Mouse (Mus musculus) Muller cell, postnatal 12 days (primary cell): ENCODE measurements around the gene Gm37419.
A peak's percentile ranks its signal among the peaks of the same experiment; 100 is the strongest.

Experiments
- DNase-seq: peaks from one replicate; pipeline ENCODE4 v3.0.0-alpha.2; 2015; ENCODE audit errors: inconsistent ontology term

Gene Gm37419

DNA sequence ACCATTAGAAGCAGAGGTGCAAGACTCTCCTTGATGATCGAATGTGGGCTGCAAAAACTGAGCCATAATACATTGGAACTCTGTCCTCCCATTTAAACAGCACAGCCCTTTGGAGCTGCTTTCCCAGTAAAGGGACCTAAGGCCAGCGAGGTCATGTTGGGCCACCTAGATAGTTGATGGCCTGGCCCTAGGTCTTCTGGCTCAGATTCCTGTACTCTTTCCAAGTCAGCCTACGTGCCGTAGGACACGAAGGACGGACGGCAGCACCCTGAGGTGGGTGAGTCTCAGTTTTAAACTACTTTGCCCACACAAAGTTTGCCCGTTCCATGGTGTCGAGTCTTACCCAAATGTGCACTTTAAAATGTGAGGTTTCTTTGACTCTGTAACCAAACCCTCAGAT lies 8.8 kb upstream of the Gm37419 start:
- DNase-seq = no peak

DNA sequence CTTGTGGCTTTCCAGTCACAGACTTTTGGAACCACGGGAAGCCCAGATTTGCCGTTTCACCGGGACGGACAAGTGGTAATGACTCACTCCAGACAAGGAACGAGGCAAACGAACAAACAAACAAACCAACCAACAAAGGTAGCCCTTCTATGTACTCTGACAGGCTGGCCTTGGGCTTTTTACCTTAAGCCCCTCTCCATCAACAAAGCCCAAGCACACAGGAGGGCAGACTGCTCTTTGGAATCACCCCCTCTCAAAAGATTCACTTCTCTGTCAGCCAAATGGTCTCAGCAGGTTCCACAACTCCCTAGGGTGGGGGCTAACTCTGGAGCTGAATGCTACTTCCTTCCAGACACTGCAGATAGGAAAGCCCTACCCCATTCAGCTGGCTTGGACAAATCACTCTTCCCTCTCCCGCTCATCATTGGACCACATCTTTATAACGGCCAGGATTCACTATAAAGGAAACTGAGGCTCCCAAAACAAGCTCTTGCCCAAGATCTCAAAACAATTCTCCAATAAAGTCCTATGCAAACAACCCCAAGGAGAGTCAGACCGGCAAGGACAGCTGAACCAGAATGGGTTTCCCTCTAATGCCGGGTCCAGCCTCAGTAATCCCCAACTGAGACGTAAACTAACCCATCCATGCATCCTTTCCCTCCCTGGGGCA lies 7.9 kb upstream of the Gm37419 start:
- peak; percentile 28 for DNase-seq

DNA sequence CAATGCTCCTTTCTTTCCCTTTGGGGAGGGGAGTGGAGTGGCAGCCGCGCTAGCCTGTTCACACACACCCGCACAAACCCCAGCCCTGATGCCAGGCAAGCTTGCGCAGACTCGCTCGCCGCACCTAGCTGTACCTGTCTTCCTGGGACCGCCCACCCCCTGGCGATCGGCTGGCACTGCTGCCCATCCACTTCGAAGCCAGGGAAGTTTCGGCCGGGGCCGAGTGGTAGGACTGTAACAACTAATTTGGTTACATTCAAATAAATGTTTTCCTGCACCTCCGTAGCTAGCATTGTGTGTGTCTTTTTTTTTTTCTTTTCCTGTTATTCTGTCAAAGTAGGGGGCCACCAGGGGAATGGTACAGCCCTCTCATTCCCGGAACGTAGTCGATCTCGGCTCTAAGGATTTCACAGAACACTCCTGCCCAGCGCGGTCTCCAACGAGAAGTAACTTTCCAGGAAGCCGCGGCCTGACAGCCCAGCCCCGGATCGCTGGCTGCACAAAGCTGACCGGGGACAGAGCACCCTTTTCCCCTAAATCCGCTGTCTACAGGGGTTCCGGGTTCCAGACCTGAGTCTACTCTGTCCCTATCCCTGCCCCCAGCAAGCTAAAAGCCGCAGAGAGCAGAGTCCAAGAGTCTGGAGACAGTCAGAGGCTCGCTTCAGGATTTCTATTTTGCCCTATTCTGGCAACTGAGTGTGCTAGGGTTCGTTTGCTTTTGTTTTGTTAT lies 7.1 kb upstream of the Gm37419 start:
- DNase-seq = peak; percentile 36

DNA sequence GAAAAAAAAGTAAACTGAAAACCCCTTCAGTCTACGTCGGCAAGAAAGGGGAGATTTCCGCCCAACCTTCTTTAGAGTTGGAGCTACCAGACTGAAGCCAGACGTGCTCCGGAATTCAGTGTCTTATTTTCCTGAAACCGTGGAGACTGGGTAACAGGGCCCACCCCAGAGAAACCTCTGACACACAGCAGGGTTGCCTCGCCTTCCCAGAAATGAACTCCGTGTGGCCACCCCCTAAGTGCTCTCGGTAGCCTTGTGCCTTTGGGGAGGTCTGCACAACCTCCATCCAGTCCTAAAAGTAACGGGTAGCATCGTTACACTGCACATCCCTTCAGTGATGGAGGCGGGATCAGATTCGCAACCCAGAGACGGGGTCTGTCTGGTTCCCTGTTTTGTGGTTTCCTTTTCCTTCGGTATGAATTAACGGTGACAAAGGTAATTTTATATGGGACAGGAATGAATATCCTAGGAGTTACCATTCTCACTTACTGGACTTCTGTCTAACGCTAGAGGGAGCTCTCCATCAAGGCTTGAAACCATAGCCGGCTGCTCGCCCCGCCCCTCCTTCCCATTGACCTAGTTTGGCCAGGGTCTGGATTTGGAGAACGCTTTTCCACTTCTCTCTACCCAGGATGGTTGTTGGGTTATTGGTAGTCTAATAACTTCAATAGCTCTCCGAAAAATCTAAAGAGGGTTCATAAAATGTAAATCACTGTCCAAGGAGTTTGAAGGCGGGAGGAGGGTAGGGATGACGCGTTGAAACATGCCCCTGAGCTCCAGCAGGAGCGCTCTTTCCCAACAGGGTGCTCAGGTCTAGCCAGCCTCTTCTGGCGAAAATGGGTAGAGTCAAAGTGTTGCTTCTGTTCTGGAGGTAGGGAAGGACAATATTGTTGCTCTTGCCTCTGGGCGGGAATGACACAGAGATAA lies 6.1 kb upstream of the Gm37419 start:
- peak; percentile 95 for DNase-seq

DNA sequence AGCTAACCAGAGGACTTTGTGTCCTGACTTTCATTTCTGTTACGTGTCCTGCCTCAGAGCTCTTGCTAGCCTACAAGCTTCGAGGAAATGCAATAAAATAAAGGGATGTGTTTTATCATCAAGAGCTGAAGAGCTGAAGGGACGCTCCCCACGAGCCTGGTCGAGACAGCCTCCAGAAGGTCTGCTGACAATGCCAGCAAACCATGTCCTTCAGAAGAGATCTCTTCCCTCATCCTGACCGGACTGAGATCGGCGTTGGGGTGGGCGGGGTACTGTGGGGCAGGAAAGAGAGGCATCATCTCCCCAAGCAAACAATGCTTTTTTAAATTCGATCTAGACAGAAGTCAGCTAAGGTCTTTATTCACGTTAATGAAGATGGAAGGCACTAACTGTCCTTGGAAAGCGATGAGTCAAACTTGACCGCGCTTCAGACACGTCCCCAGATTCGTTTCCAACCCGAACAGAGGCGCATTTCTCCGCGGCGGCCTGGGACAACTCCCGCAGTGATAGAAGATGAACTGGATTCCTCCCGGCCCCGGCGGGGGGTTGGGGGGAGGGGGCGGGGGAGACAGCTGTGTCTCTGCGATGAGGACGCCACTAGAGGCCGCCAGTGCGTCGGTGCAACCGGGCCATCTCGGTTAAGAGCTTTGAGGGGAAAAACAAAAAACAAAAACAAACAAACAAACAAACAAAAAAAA lies 5.2 kb upstream of the Gm37419 start:
- peak; percentile 85 for DNase-seq

DNA sequence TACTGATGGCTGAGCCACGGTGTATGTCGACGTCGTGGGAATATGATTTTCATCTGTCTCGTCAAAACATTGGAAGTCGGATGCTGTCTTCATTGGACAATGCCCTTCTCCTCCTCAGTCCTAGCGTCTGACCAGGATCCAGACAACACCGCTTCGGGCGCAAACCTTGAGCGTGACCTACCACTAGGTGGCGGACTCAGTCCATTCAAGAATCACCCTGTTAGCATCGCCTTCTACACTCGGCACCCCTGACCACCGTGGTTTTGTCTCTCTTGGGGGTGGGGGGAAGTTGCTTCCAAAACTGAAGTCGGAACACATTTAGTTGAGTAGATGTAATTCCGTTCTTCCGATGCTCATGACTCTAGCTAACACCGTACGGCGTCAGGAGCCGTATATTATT lies 4.1 kb upstream of the Gm37419 start:
- peak; percentile 83 for DNase-seq

DNA sequence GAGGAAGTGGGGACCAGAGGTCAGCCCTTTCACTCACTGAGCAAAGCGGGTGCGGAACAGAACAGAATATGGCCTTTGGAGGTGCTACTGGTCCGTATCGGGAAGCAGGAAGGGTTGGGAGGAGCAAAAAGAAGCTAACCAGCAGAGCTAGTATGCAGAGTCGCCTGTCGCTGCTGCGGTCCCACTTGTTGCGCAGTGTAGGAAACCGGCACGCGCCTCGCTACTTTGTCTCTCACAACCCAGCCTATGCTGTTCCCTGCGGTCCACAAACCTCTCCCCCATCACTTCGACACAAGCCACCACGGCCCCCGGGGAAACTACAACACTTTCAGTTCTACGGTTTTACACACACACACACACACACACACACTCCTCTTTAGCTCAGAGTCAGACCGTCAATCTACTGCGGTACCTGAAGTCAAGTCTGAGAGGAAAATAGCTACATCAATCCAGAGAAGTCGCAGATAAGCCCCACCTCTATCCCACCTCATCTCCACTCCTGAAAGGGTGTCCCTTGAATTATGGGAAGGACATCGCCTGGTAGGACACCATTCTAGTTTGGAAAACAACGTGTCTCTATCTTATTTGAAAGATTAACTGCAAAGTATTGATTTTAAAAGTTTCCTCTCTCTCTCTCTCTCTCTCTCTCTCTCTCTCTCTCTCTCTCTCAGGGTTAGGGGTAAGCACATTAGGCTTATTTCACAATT lies 3.4 kb upstream of the Gm37419 start:
- peak; percentile 72 for DNase-seq

DNA sequence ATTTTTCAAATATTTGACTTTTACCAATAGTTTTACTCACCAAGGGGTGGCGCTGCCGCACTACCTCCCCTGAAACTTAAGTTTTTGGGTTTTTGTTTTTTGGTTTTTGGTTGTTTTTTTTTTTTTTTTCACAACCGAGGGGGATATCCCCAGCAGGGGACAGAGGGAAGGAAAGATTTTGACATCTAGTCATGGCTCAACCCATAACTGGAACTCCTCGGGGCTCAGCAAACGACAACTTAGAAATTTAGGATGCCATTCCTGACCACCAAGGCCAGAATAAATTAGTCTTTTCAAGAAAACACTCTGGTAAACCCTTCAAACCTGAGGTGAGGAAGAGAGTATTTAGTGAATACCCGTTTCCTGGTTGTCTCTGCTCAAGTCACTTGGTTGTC lies 2.8 kb upstream of the Gm37419 start:
- DNase-seq = peak; percentile 72

DNA sequence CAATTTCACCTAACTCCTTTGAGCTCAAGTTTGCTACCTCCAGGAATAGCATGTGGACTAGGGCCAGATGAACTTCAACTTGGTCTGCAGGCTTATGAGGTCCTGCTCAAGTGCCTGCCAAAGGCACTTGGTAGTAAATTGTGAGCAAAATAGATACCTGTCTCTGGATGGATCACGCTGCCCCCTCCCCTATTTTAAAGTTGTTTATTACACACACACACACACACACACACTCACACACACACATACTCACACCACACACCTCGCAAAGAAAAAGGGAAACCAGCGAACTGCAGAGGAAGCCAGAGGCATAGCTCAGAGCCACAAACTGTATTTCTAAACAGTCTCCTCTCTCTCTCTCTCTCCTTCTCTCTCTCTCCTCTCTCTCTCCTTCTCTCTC lies 2.1 kb upstream of the Gm37419 start:
- peak; percentile 22 for DNase-seq

DNA sequence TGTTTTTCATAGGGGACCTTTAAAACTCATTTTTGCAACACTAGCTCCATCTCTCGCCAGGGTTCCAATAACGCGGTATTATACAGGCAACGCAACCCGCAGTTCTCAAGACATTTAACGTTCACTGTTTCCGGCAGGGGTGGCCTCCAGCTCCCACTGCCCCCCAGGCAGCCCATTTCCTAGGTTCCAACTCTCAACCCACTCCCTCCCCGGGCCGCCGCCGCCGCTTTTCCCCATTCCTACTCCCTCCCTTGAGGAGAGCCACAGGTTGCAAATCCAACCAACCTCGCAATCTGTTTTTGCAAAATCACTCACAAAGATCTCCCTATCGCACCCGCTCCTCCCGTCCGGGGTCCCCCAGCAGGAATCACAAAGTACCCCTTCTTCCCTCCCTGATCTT lies 1.4 kb upstream of the Gm37419 start:
- DNase-seq = peak; percentile 46

DNA sequence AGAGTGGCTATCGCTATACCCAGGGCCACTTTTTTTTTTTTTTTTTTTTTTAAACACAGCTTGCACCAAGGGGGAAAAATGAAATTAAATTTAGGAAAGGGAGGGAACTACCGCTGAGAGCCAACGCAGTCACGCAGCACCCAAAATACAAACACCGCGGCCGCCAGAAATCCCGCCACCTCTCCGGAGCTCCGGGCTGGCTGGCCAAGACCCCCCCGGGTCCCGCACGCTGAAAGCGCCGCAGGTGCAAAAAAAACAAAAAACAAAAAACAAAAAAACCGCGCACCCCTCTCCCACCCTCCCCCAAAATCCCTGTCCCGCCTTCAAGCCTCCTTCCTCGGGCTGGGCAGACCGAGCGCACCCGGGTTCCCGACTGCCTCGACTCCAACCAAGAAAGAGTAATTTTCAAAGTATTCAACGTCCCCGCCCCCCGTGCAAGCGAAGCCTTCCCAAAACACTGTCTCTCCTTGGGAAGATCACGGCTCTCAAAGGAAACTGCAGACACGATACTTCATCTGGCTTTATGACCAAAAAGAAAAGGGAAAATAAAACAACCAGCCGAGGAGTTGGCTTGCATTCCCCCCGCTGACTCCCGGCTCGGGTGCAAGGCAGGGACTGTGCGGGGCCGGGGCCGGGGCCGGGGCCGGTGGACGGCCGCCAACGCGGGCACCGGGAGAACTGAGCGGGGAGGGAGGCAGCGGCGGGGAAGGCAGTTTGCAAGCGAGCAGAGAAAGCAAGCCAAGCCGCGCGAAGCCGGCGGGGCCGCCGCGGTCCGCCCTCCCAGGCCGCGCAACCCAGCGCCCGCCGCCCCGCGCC lies 733 bp upstream of the Gm37419 start:
- DNase-seq = peak; percentile 73

DNA sequence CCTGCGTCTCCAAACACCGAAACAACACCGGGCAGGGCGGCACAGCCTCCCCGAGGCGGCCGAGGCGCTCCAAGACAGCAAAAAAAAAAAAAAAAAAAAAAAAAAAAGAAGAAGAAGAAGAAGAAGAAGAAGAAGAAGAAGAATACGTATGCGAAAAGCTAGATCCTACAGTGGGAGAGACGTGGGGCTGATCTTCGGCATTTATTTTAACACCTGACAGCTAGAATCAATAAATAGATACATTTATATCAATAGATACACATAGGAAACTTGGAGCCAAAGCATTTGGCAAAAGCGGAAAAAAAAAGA lies 171 bp upstream of the Gm37419 start:
- DNase-seq = no peak

DNA sequence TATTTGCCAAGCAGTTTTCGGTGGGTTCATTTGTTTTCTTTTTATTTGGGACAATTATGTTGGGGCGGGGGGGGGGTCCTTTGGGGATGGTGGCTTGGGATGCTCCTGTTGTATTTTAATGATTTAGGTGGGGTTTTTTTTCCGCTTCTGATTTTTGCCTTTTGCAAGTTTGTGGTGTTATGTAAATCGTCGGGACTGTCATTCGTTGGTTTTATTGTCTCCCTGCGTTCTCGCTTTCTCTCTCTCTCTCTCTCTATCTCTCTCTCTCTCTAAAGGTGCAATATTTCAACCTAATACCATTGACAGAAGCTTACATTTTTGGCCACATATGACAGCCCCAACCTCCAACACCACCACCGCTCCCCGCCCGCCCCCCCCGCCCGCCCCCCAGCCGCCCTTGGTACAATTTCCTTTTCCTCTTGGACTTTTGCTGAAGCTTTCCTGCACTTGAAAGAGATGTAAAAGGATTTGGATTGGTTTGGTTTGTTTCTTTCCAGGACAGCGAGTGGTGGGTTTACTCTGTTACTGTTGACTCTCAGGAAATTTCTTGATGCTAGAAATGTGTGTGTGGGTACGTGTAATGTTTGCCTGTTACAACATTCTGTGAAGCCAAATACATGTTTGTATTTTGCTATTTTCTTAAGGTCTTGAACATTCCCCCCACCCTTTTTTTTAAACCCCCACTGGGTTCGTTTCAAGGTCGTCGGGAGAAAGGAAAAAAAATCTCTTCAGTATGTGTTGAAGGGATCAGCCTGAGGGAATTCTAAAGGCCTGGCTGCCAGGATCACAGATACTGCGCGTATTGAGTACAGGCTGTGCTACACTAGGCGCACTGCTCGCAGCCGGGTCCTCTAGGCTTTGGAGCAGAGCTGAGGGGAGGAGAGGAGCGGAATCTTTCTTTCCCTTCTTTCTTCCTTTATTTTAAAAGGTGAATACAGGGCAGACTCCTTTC lies 1.2 kb downstream of the Gm37419 start:
- DNase-seq = peak; percentile 40

DNA sequence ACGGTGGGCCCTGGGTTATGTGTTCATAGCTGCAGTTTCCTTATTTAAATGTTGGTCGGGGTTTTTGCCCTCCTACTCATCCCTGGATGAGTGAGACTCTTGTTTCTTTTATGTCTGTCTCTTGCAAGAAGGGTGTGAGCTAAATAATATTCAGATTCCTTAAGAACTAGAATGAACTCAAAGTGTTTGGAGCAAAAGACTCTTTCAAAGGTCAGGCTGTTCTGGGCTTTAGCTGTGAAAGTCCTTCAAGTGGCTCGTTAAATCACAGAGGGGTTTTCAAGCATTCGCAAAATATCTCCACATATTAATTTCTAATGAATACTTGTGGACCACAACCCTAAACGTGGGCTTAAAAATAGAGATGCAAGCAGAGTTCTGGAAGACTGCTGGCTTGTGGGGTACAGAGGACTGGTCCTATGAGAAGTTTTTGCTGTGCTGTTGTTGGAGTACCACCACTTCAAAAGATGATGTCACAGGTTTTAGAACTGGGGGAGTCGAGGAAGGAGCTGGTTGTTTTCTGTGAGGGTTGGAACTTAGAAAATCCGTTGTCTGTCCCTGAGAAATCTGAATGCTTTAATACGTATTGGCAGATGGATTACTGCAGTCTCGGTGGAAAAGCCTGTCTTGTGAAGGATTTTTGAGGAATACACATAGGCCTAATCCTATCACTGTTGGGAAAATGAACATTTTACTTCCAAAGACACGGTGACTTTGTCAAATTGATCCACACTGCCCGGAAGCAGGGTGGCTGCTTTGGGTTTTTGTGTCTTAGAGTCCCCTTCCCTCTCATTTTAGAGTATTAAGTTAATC lies 2.1 kb downstream of the Gm37419 start:
- peak; percentile 31 for DNase-seq

DNA sequence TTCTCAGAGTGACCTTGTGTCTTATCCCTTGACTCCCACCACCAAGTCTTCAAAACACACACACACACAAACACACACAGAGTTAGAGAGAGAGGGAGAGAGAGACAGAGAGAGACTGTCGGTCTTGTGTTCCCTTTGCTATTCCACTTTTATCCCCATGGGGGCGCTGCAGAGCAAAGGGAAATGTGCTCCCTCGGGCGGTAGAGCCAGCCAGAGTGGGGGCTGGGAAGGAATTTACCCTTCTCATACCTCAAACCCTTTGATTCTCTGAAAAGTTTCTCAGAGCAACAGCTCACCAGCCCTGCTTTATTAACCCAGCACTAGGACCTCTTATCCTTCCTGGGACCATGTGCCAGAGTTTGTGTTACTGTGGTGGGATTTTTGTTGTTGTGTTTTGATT lies 2.9 kb downstream of the Gm37419 start:
- DNase-seq = peak; percentile 81

DNA sequence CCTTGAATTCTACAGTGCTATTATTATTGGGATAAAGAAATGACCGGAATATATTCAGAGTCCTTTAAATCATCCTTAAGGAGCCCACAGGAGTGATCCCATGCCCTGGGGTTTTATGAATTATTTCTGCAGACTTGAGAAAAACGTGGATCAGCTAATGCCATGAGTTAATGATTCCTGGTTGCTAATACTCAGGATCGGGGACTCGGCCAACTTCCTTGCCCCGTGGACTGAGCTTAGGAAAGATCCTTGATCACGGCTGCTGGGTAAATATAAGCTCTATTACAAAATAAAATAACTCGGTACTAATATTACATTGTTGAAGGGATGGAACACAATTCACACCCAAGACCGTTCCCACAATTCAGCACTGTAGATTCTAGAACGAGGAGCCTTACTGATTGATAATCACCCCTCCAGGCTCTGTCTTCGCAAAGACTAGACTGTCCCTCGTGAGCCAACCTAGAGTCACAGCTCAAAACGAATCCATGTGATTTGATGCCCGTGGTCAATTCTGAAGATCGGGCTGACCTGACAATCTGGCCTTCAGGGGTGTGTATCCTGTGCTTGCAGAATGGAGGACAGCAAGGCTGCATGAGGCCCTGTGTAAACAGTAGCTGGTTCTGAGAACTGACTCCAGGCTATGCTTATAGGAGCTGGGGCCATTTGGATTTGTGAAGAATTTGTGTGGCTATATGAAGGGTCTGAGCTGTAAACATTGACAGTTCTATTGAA lies 3.7 kb downstream of the Gm37419 start:
- no peak for DNase-seq

DNA sequence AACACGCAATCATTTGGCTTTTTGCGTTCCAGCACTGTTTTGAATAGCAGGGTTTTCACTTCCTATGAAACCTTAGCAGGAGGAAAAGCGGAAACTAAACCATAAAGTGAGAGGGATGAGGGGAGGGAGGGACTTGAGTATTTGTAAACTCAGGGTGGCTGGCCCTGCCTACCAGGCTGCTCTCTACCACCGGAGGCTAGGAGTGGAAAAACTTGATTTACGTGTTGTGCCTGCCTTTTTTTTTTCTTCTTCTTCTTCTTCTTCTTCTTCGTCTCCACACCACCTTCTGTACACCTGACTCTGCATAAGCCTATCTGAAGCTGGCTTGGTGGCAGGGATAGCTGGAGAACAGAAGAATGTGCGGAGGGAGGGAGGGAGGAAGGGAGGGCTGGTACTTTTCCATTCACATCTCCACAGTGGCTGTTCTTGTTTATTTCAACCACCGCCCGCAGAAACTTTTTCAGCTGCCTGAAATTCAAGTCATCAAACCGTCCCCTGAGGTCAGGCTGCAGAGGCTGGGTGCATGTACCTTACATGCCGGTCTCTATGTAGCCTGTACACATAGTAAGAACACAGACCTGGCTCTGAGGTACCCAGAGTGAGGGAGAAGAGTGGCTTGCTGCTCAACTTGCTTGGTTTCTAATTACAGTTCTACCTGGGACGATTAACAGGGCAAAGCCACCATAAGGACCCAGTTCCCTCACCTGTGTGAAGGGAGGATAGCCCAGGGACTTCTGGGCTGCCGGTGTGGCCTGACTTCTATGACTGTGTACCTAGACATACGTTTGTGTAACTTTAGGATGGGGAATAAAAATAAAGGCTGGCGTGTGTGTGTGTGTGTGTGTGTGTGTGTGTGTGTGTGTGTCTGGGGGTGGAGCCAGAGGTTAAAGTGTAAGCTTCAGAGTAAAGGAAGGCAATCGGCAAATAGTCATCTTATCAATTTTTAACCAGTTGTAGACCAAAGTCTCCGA lies 5.4 kb downstream of the Gm37419 start:
- no peak for DNase-seq
